Mouse (Mus musculus) liver, embryonic 12.5 days (tissue): Measurements from ENCODE around the gene Impg2. TPM values are rescaled to one million over a fixed set of nuclear protein-coding genes. Genes with fewer than 3 reads are reported as not detected.

Experiments used
- ATAC-seq: fragments of 200-750 bp; cut with Nextera tagmentation; 2 replicates; pipeline ENCODE4 v1.8.0; 2017; ENCODE audit warnings: moderate number of reproducible peaks, mild to moderate bottlenecking, moderate library complexity
- H3K27ac ChIP-seq: fragments of 300-500 bp; sonication (generic); 2 replicates; pipeline ENCODE4 v1.5.1; 2016; ENCODE audit warnings: mild to moderate bottlenecking
- H3K27me3 ChIP-seq: fragments of 300-500 bp; sonication (generic); replicated peaks from 2 replicates; pipeline ENCODE4 v1.6.1; 2016; ENCODE audit warnings: mild to moderate bottlenecking, moderate library complexity
- H3K36me3 ChIP-seq: fragments of 300-500 bp; sonication (generic); 2 replicates; pipeline ENCODE4 v1.6.1; 2016; ENCODE audit warnings: mild to moderate bottlenecking, moderate library complexity
- H3K4me1 ChIP-seq: fragments of 300-500 bp; sonication (generic); 2 replicates; pipeline ENCODE4 v1.6.1; 2016
- H3K4me2 ChIP-seq: fragments of 300-500 bp; sonication (generic); 2 replicates; pipeline ENCODE4 v1.6.1; 2016; ENCODE audit warnings: mild to moderate bottlenecking, moderate library complexity
- H3K4me3 ChIP-seq: fragments of 300-500 bp; sonication (generic); 2 replicates; pipeline ENCODE4 v1.5.1; 2016; ENCODE audit warnings: mild to moderate bottlenecking, moderate library complexity
- H3K9ac ChIP-seq: fragments of 300-500 bp; sonication (generic); 2 replicates; pipeline ENCODE4 v1.6.1; 2016; ENCODE audit warnings: mild to moderate bottlenecking, moderate library complexity
- H3K9me3 ChIP-seq: fragments of 300-500 bp; sonication (generic); replicated peaks from 2 replicates; pipeline ENCODE4 v1.6.1; 2016; ENCODE audit warnings: mild to moderate bottlenecking, moderate library complexity
- whole genome bisulfite sequencing: fragments of 180-500 bp; shearing (Covaris S2); methylation state at CpG from one replicate; pipeline ENCODE4 v1.1.7; 2016; ENCODE audit not compliant: insufficient replicate concordance; 5-methylcytosine and 5-hydroxymethylcytosine counted together
- polyA plus RNA-seq: library from polyadenylated mRNA; unstranded; fragments of >200 nt; fragmentation: Nextera tagmentation; extraction: Ambion mirVana; gene quantifications from 2 replicates; pipeline ENCODE4 v1.2.1, GENCODE M21; 2016

Impg2 gene
- polyA plus RNA-seq, 1 experiment from 2014 or later: 0.18 TPM

DNA sequence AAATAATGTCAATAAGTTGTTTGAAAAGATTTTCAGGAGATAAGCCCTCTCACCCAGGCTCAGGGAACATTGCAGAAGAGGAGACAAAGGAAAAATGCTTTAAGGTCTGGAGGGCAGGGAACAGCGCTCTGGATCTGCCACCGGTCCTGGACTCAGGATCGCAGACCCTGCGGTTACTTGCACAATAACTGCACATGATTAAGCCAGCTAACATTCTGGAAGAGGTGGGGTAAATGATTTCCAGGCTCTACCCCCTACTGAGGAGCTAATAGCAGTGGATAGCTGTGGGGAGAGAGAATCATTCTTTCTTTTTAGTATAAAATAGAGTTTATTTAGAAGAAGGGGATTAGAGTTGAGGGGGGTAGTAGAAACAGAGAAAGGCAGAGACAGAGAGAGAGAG is 103.5 kb downstream of the Impg2 start:
- Histone ChIP-seq H3K4me3 (no peak overlapping the region), H3K9me3 (no peaks in the 10 kb centered on the region), H3K36me3 (no peaks in the 10 kb centered on the region), H3K27ac (no peak overlapping the region), H3K4me1 (no peaks in the 10 kb centered on the region), H3K9ac (no peak overlapping the region), H3K27me3 (no peaks in the 10 kb centered on the region), H3K4me2 (no peak overlapping the region)
- WGBS: 86% methylated on average over 4 of the region's 4 CpGs
- ATAC-seq: no peak

DNA sequence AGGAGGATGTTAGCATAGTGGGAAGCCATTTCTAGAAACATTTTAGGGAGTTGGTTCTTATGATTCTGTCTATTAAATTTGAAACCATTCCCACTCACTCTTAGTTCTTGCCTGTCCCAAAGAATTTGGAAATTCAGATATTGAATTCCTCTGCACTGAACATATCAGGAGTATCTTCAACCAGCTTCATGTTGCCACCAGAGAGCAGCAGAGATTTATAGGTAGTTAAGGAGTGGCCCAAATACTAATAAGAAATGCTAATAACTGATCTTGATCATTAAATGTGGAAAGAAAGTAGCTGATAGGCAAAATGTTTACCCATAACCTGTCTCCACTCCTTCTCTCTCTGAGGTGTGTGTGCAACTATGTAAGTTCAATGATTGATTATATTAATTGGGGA is 107.2 kb downstream of the Impg2 start:
- H3K4me1 ChIP-seq: no peaks in the 10 kb centered on the region
- no peak overlapping the region for H3K9ac ChIP-seq
- H3K27me3 ChIP-seq: no peaks in the 10 kb centered on the region
- no peaks in the 10 kb centered on the region for H3K9me3 ChIP-seq
- no peaks in the 10 kb centered on the region for H3K36me3 ChIP-seq
- H3K27ac ChIP-seq: no peak overlapping the region
- no peak overlapping the region for H3K4me3 ChIP-seq
- no peak overlapping the region for H3K4me2 ChIP-seq
- no peak for ATAC-seq

Other genes starting within 250 kb of the Impg2 start
- gene Rpl24, start 238.0 kb upstream of the Impg2 start, polyA plus RNA-seq: 638 and 654 TPM in 2 replicates
- gene Zbtb11, start 230.4 kb upstream of the Impg2 start, polyA plus RNA-seq: 17.5 and 17.6 TPM in 2 replicates
- gene Pcnp, start 174.6 kb upstream of the Impg2 start, polyA plus RNA-seq: 140 and 142 TPM in 2 replicates
- 23.1 and 24.1 TPM in 2 replicates for gene Trmt10c, start 166.5 kb upstream of the Impg2 start, polyA plus RNA-seq
- gene Senp7, start 156.0 kb upstream of the Impg2 start, polyA plus RNA-seq: 21.0 and 22.9 TPM in 2 replicates